Mouse (Mus musculus) cerebellum, postnatal 4 days (tissue): ENCODE data around the gene Olfr1245.
"Not testable (repeated sequence)": the region's sequence is repeated elsewhere in the genome, so short reads cannot be mapped to it uniquely, and the experiment has no call there.

Experiments
- DNase-seq, 2 experiments: peaks; one replicate each; pipeline ENCODE4 v3.0.0; 2022; ENCODE audit warnings: low spot score in 2 of 2, mixed read lengths in 1 of 2

The Olfr1245 gene

GRCm38 (mm10) chr2:89578347-89578746, at the start of gene Olfr1245:
Gene Olfr1245, minus strand, starts transcription at chr2:89578447.
- DNase-seq, result no peak

- not testable (repeated sequence) for DNase-seq
Observed at GRCm38 (mm10) chr2:89618145-89618544, 39.9 kb upstream of the Olfr1245 start, which contains the start of gene Olfr1248. Gene Olfr1248, minus strand, starts transcription at chr2:89618245.

GRCm38 (mm10) chr2:89614030-89614429, 35.8 kb upstream of the Olfr1245 start, which contains the start of gene Olfr1247:
Gene Olfr1247, minus strand, starts transcription at chr2:89614130.
- DNase-seq, result no peak

GRCm38 (mm10) chr2:89593057-89593456, 14.8 kb upstream of the Olfr1245 start, which contains the start of gene Olfr1246:
Gene Olfr1246, minus strand, starts transcription at chr2:89593157.
- DNase-seq, result no peak

- not testable (repeated sequence) for DNase-seq
Observed at GRCm38 (mm10) chr2:89562706-89563105, 15.5 kb downstream of the Olfr1245 start.

- DNase-seq, result no peak
Observed at GRCm38 (mm10) chr2:89544516-89544915, 33.7 kb downstream of the Olfr1245 start.

- no peak for DNase-seq
Observed at GRCm38 (mm10) chr2:89539923-89540322, 38.3 kb downstream of the Olfr1245 start.

GRCm38 (mm10) chr2:89531387-89531786, 46.9 kb downstream of the Olfr1245 start, which contains the start of gene Olfr1243:
Gene Olfr1243, minus strand, starts transcription at chr2:89531487.
- no peak for DNase-seq
